Mouse (Mus musculus): ENCODE data around the gene Tnf.

Gene Tnf

DNA sequence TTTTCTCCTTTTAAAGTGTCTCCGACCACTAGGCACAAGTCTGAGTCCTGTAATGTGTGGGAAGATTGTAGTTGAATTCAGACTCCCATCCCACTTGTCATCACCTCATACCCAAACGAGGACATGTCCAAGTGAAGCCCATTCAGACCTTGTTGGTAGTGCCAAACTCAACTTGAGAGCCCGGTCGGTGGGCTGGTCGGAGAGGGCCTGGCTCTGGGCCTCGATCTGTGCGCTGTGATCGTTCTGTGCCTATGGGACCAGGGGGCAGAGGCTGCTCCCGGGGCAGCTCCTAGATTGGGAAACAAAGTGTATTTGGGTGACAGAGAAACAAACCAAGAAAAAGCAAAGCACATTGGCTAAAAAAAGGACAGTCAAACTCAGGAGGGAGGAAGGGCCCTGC is 48.7 kb downstream of the Tnf start:
- DNase-seq (ENCODE audit: low spot score): no peak

DNA sequence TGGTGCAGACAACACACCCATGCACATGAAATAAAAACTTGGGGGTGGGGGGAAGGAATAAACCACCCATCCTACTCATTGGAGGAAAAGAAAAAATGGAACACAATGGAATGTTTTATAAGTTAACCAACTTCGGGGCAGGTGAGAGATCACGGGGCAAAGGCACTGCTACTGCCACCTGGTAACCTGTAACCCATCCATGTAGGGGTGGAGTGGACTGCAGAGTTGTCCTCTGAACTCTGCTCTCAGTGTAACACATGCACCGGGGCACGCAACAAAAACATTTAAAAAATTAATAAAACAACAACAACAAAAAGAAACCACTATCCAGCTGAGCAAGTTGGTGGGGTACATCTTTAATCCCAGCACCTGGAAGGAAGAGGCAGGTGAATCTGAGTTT is 49.7 kb downstream of the Tnf start:
- no peak for DNase-seq (ENCODE audit: low spot score)
